ENCODE assay signal across 10 mouse cellular contexts in genomic region chr17:17830731-17831130, GRCm38 (mm10). TPM values are rescaled to one million over a fixed set of nuclear protein-coding genes. Genes with fewer than 3 reads are reported as not detected.
DNase-seq lines count a peak whose midpoint lies in the region; ATAC-seq lines count a peak whose summit lies in the region.
"Had no signal": no experiment of that assay in that cellular context is flagged by ENCODE, and none has a peak within 500 bp of the region (broad histone marks: within the 10 kb centered on the region; RNA-seq: fewer than 3 reads in every experiment).

No protein-coding gene starts in this region.

- peak overlapping the region; percentile 87; the same call in 1 of the 2 replicates for H3K9ac ChIP-seq in embryonic facial prominence, embryonic 14.5 days (ENCODE audit: low read depth, low read length)
- H3K9ac ChIP-seq in hindbrain, embryonic 15.5 days, result no peak overlapping the region
- H3K9ac ChIP-seq in neural tube, embryonic 12.5 days, result peak overlapping the region; percentile 94; the same call in 1 of the 2 replicates

- H3K27ac ChIP-seq in embryonic facial prominence, embryonic 14.5 days (replicated peaks; ENCODE audit: low read depth, low read length), result no peak overlapping the region
- H3K27ac ChIP-seq in hindbrain, embryonic 15.5 days (replicated peaks), result 0 out of 2 replicates have a peak overlapping the region, but pooled peaks have one; percentile 12
- H3K27ac ChIP-seq in neural tube, embryonic 12.5 days, result no peak overlapping the region

- H3K36me3 ChIP-seq in embryonic facial prominence, embryonic 14.5 days (ENCODE audit: control insufficient read depth, insufficient read depth, low read length), result peaks cover 40% of the 10 kb centered on the region
- peaks cover 4% of the 10 kb centered on the region; the same call in 1 of the 2 replicates for H3K36me3 ChIP-seq in hindbrain, embryonic 15.5 days
- H3K36me3 ChIP-seq in neural tube, embryonic 12.5 days, result peaks cover 30% of the 10 kb centered on the region

- no peaks in the 10 kb centered on the region for H3K27me3 ChIP-seq in embryonic facial prominence, embryonic 14.5 days (replicated peaks; ENCODE audit: control insufficient read depth, insufficient read depth, low read length)
- no peaks in the 10 kb centered on the region for H3K27me3 ChIP-seq in hindbrain, embryonic 15.5 days
- H3K27me3 ChIP-seq in neural tube, embryonic 12.5 days (replicated peaks), result no peaks in the 10 kb centered on the region
- H3K27me3 ChIP-seq: Patski had no signal

- peak; percentile 23 for DNase-seq in kidney, postnatal 10 days
- DNase-seq in kidney, postnatal 36 days, result no peak
- DNase-seq in embryonic facial prominence, embryonic 14.5 days (ENCODE audit: low spot score), result no peak
- DNase-seq in layer of hippocampus, adult 18-20 months (ENCODE audit: low spot score in 2 of 2), result no peak
- DNase-seq in T-cell, adult 2 months (ENCODE audit: low spot score), result no peak

- H3K4me1 ChIP-seq in embryonic facial prominence, embryonic 14.5 days (ENCODE audit: control insufficient read depth, insufficient read depth, low read length), result peaks cover 34% of the 10 kb centered on the region
- H3K4me1 ChIP-seq in hindbrain, embryonic 15.5 days (replicated peaks), result peaks cover 59% of the 10 kb centered on the region
- peaks cover 58% of the 10 kb centered on the region for H3K4me1 ChIP-seq in neural tube, embryonic 12.5 days

- 60% methylated on average over 7 of the region's 7 CpGs for WGBS in embryonic facial prominence, embryonic 14.5 days
- 71% methylated on average over 7 of the region's 7 CpGs for WGBS in hindbrain, embryonic 15.5 days
- 75% methylated on average over 7 of the region's 7 CpGs for WGBS in neural tube, embryonic 12.5 days

- H3K4me3 ChIP-seq in embryonic facial prominence, embryonic 14.5 days (ENCODE audit: low read depth, low read length), result peak overlapping the region; percentile 77
- H3K4me3 ChIP-seq in hindbrain, embryonic 15.5 days, result peak overlapping the region; percentile 97
- 0 out of 2 replicates have a peak overlapping the region, but pooled peaks have one; percentile 7 for H3K4me3 ChIP-seq in neural tube, embryonic 12.5 days
- H3K4me3 ChIP-seq: megakaryocyte, embryonic 14.5 days had no signal

- ATAC-seq in embryonic facial prominence, embryonic 14.5 days (ENCODE audit: low read depth), result no peak
- ATAC-seq in hindbrain, embryonic 15.5 days (ENCODE audit: low FRiP score, low read depth), result no peak
- ATAC-seq in neural tube, embryonic 12.5 days (ENCODE audit: low FRiP score, low read depth), result no peak
- ATAC-seq: Patski had no signal

- no peaks in the 10 kb centered on the region for H3K9me3 ChIP-seq in embryonic facial prominence, embryonic 14.5 days (ENCODE audit: control insufficient read depth, low read length)
- H3K9me3 ChIP-seq in hindbrain, embryonic 15.5 days, result no peaks in the 10 kb centered on the region
- no peaks in the 10 kb centered on the region for H3K9me3 ChIP-seq in neural tube, embryonic 12.5 days
- H3K9me3 ChIP-seq: megakaryocyte, embryonic 14.5 days had no signal

- peak overlapping the region; percentile 88 for H3K4me2 ChIP-seq in embryonic facial prominence, embryonic 14.5 days (ENCODE audit: low read depth, low read length)
- peak overlapping the region; percentile 86 for H3K4me2 ChIP-seq in hindbrain, embryonic 15.5 days
- H3K4me2 ChIP-seq in neural tube, embryonic 12.5 days (replicated peaks), result peak overlapping the region; percentile 93

RNA-seq across cellular contexts. Expression of gene Spaca6, which starts 3.8 kb away (rescaled TPM):
- 15.6 and 20.3 TPM in 2 replicates for polyA plus RNA-seq in embryonic facial prominence, embryonic 14.5 days (2014; fragmentation: Nextera tagmentation; extraction: Ambion mirVana)
- polyA plus RNA-seq in hindbrain, embryonic 15.5 days (2015; fragmentation: Nextera tagmentation; extraction: Ambion mirVana), result 25.5 and 28.3 TPM in 2 replicates
- 48.1 and 54.2 TPM in 2 replicates for polyA plus RNA-seq in neural tube, embryonic 12.5 days (2016; fragmentation: Nextera tagmentation; extraction: Ambion mirVana)
- 10 to 100 TPM; 64.4 to 80.9 TPM for total RNA-seq in layer of hippocampus, adult 18-20 months (2021)

RNA-seq across cellular contexts. Expression of gene Has1, which starts 24.3 kb away (rescaled TPM):
- polyA plus RNA-seq in embryonic facial prominence, embryonic 14.5 days (2014; fragmentation: Nextera tagmentation; extraction: Ambion mirVana), result 1.0 and 1.7 TPM in 2 replicates
- 1.1 TPM in 2 replicates for polyA plus RNA-seq in hindbrain, embryonic 15.5 days (2015; fragmentation: Nextera tagmentation; extraction: Ambion mirVana)
- 1.1 and 1.3 TPM in 2 replicates for polyA plus RNA-seq in neural tube, embryonic 12.5 days (2016; fragmentation: Nextera tagmentation; extraction: Ambion mirVana)
- total RNA-seq in layer of hippocampus, adult 18-20 months (2021), result under 1 TPM; 0.20 to 0.67 TPM
- total RNA-seq: hematopoietic stem cell, adult 5-6 weeks had no signal

RNA-seq across cellular contexts. Expression of gene Fpr1, which starts 53.0 kb away (rescaled TPM):
- 0.30 and 0.89 TPM in 2 replicates for polyA plus RNA-seq in embryonic facial prominence, embryonic 14.5 days (2014; fragmentation: Nextera tagmentation; extraction: Ambion mirVana)
- polyA plus RNA-seq in hindbrain, embryonic 15.5 days (2015; fragmentation: Nextera tagmentation; extraction: Ambion mirVana), result 0.18 and 0.31 TPM in 2 replicates
- 0.34 TPM in 1 of 2 replicates, not detected in the other for polyA plus RNA-seq in neural tube, embryonic 12.5 days (2016; fragmentation: Nextera tagmentation; extraction: Ambion mirVana)
- not detected for total RNA-seq in layer of hippocampus, adult 18-20 months (2021)

RNA-seq across cellular contexts. Expression of gene Fpr2, which starts 56.9 kb away (rescaled TPM):
- polyA plus RNA-seq in embryonic facial prominence, embryonic 14.5 days (2014; fragmentation: Nextera tagmentation; extraction: Ambion mirVana), result 0.34 and 1.1 TPM in 2 replicates
- polyA plus RNA-seq in hindbrain, embryonic 15.5 days (2015; fragmentation: Nextera tagmentation; extraction: Ambion mirVana), result 0.18 TPM in 1 of 2 replicates, not detected in the other
- polyA plus RNA-seq in neural tube, embryonic 12.5 days (2016; fragmentation: Nextera tagmentation; extraction: Ambion mirVana), result not detected in 2 replicates
- total RNA-seq in layer of hippocampus, adult 18-20 months (2021), result not detected

RNA-seq across cellular contexts. Expression of gene Fpr3, which starts 56.9 kb away (rescaled TPM):
- not detected in 2 replicates for polyA plus RNA-seq in embryonic facial prominence, embryonic 14.5 days (2014; fragmentation: Nextera tagmentation; extraction: Ambion mirVana)
- not detected in 2 replicates for polyA plus RNA-seq in hindbrain, embryonic 15.5 days (2015; fragmentation: Nextera tagmentation; extraction: Ambion mirVana)
- polyA plus RNA-seq in neural tube, embryonic 12.5 days (2016; fragmentation: Nextera tagmentation; extraction: Ambion mirVana), result not detected in 2 replicates
- total RNA-seq in layer of hippocampus, adult 18-20 months (2021), result not detected
- total RNA-seq: hematopoietic stem cell, adult 5-6 weeks had no signal
- polyA plus RNA-seq: Patski had no signal

Comparison
In these comparisons a context has a peak if more than half of its experiments do, and no peak if none do; other contexts are left out.
1. H3K4me3 ChIP-seq: peak in every context shown above with its lines; median percentile 97 in hindbrain, embryonic 15.5 days; 77 in embryonic facial prominence, embryonic 14.5 days; 7 in neural tube, embryonic 12.5 days.